Mouse (Mus musculus) limb, embryonic 12.5 days (tissue): Measurements from ENCODE around the gene H2-Ke6. TPM values are rescaled to one million over a fixed set of nuclear protein-coding genes. Genes with fewer than 3 reads are reported as not detected.
A peak's percentile ranks its signal among the peaks of the same experiment; 100 is the strongest.

ENCODE experiments used
- ATAC-seq: fragments of 200-750 bp; cut with Nextera tagmentation; 2 replicates; pipeline ENCODE4 v1.8.0; 2017; ENCODE audit warnings: low read depth, moderate TSS enrichment; ENCODE audit not compliant: insufficient number of reproducible peaks, insufficient read depth, low FRiP score, low TSS enrichment
- H3K27ac ChIP-seq: fragments of 300-500 bp; sonication (generic); 2 replicates; pipeline ENCODE4 v1.5.1; 2016; ENCODE audit warnings: mild to moderate bottlenecking, moderate library complexity
- H3K27me3 ChIP-seq: fragments of 300-500 bp; sonication (generic); 2 replicates; pipeline ENCODE4 v1.6.1; 2016; ENCODE audit warnings: mild to moderate bottlenecking, moderate library complexity
- H3K36me3 ChIP-seq: fragments of 300-500 bp; sonication (generic); 2 replicates; pipeline ENCODE4 v1.6.1; 2016; ENCODE audit warnings: mild to moderate bottlenecking, moderate library complexity
- H3K4me1 ChIP-seq: fragments of 300-500 bp; sonication (generic); replicated peaks from 2 replicates; pipeline ENCODE4 v1.6.1; 2016
- H3K4me2 ChIP-seq: fragments of 300-500 bp; sonication (generic); 2 replicates; pipeline ENCODE4 v1.6.1; 2016; ENCODE audit warnings: mild to moderate bottlenecking, moderate library complexity
- H3K4me3 ChIP-seq: fragments of 300-500 bp; sonication (generic); replicated peaks from 2 replicates; pipeline ENCODE4 v1.5.1; 2016; ENCODE audit warnings: mild to moderate bottlenecking
- H3K9ac ChIP-seq: fragments of 300-500 bp; sonication (generic); replicated peaks from 2 replicates; pipeline ENCODE4 v1.6.1; 2016; ENCODE audit warnings: mild to moderate bottlenecking, moderate library complexity
- H3K9me3 ChIP-seq: fragments of 300-500 bp; sonication (generic); 2 replicates; pipeline ENCODE4 v1.6.1; 2016; ENCODE audit warnings: mild to moderate bottlenecking, moderate library complexity
- WGBS: fragments of 180-500 bp; shearing (Covaris S2); methylation state at CpG from one replicate; pipeline ENCODE4 v1.1.7; 2016; 5-methylcytosine and 5-hydroxymethylcytosine counted together
- polyA plus RNA-seq: library from polyadenylated mRNA; unstranded; fragments of >200 nt; fragmentation: Nextera tagmentation; extraction: Ambion mirVana; gene quantifications from 2 replicates; pipeline ENCODE4 v1.2.1, GENCODE M21; 2016

The H2-Ke6 gene
- polyA plus RNA-seq, 1 experiment from 2014 or later: 56.8 TPM

GRCm38 (mm10) chr17:34038440-34038839, 10.6 kb upstream of the H2-Ke6 start:
- peak; percentile 11; the same call in 1 of the 2 replicates for ATAC-seq
- whole genome bisulfite sequencing: 9% methylated on average over 21 of the region's 21 CpGs
- Histone ChIP-seq H3K27me3 (peaks cover 52% of the 10 kb centered on the region), H3K36me3 (peaks cover 47% of the 10 kb centered on the region), H3K4me3 (peak overlapping the region; percentile 38), H3K9ac (peak overlapping the region; percentile 48), H3K4me2 (peak overlapping the region; percentile 58), H3K9me3 (no peaks in the 10 kb centered on the region), H3K4me1 (peaks cover 51% of the 10 kb centered on the region), H3K27ac (peak overlapping the region; percentile 77)

- Histone ChIP-seq H3K36me3 (peaks cover 50% of the 10 kb centered on the region), H3K27me3 (peaks cover 45% of the 10 kb centered on the region), H3K9me3 (no peaks in the 10 kb centered on the region), H3K27ac (no peak overlapping the region), H3K9ac (no peak overlapping the region), H3K4me2 (no peak overlapping the region), H3K4me1 (peaks cover 61% of the 10 kb centered on the region), H3K4me3 (no peak overlapping the region)
- WGBS: 91% methylated on average over 7 of the region's 7 CpGs
- no peak for ATAC-seq
These were observed 9.4 kb upstream of the H2-Ke6 start for GRCm38 (mm10) chr17:34037241-34037640.

- Histone ChIP-seq H3K9ac (no peak overlapping the region), H3K27me3 (peaks cover 39% of the 10 kb centered on the region), H3K36me3 (peaks cover 50% of the 10 kb centered on the region), H3K9me3 (no peaks in the 10 kb centered on the region), H3K27ac (no peak overlapping the region), H3K4me1 (peaks cover 55% of the 10 kb centered on the region), H3K4me3 (no peak overlapping the region), H3K4me2 (no peak overlapping the region)
- no peak for ATAC-seq
- WGBS: 83% methylated on average over 10 of the region's 10 CpGs
These were observed 8.8 kb upstream of the H2-Ke6 start for GRCm38 (mm10) chr17:34036647-34037046.

- H3K4me3 ChIP-seq: no peak overlapping the region
- peaks cover 48% of the 10 kb centered on the region for H3K4me1 ChIP-seq
- H3K4me2 ChIP-seq: no peak overlapping the region
- WGBS: 89% methylated on average over 9 of the region's 9 CpGs
- peaks cover 53% of the 10 kb centered on the region for H3K36me3 ChIP-seq
- no peak for ATAC-seq
- H3K9ac ChIP-seq: no peak overlapping the region
- peaks cover 30% of the 10 kb centered on the region for H3K27me3 ChIP-seq
- no peak overlapping the region for H3K27ac ChIP-seq
- H3K9me3 ChIP-seq: no peaks in the 10 kb centered on the region
These were observed 7.7 kb upstream of the H2-Ke6 start for GRCm38 (mm10) chr17:34035517-34035916.

GRCm38 (mm10) chr17:34034064-34034463, 6.2 kb upstream of the H2-Ke6 start:
- Histone ChIP-seq H3K9me3 (no peaks in the 10 kb centered on the region), H3K9ac (no peak overlapping the region), H3K4me1 (peaks cover 48% of the 10 kb centered on the region), H3K4me3 (peak overlapping the region; percentile 5; the same call in 1 of the 2 replicates), H3K27ac (no peak overlapping the region), H3K4me2 (no peak overlapping the region), H3K36me3 (peaks cover 67% of the 10 kb centered on the region), H3K27me3 (peaks cover 16% of the 10 kb centered on the region)
- WGBS: 79% methylated on average over 10 of the region's 10 CpGs
- ATAC-seq: no peak

- Histone ChIP-seq H3K27ac (no peak overlapping the region), H3K9ac (no peak overlapping the region), H3K4me3 (peak overlapping the region; percentile 88; the same call in 1 of the 2 replicates), H3K4me2 (peak overlapping the region; percentile 99), H3K36me3 (peaks cover 73% of the 10 kb centered on the region), H3K4me1 (peaks cover 47% of the 10 kb centered on the region), H3K27me3 (peaks cover 10% of the 10 kb centered on the region), H3K9me3 (no peaks in the 10 kb centered on the region)
- WGBS: 91% methylated on average over 9 of the region's 9 CpGs
- ATAC-seq: no peak
These were observed 5.6 kb upstream of the H2-Ke6 start for GRCm38 (mm10) chr17:34033441-34033840.

- H3K27ac ChIP-seq: peak overlapping the region; percentile 29
- H3K4me1 ChIP-seq: peaks cover 47% of the 10 kb centered on the region
- peak overlapping the region; percentile 88 for H3K4me3 ChIP-seq
- H3K9ac ChIP-seq: peak overlapping the region; percentile 94
- peaks cover 4% of the 10 kb centered on the region for H3K27me3 ChIP-seq
- ATAC-seq: no peak
- peak overlapping the region; percentile 99 for H3K4me2 ChIP-seq
- 57% methylated on average over 9 of the region's 9 CpGs for WGBS
- peaks cover 73% of the 10 kb centered on the region for H3K36me3 ChIP-seq
- no peaks in the 10 kb centered on the region for H3K9me3 ChIP-seq
These were observed 4.9 kb upstream of the H2-Ke6 start for GRCm38 (mm10) chr17:34032806-34033205.

- Histone ChIP-seq H3K36me3 (peaks cover 67% of the 10 kb centered on the region), H3K4me3 (peak overlapping the region; percentile 88), H3K27ac (peak overlapping the region; percentile 95), H3K4me1 (peaks cover 44% of the 10 kb centered on the region), H3K27me3 (no peaks in the 10 kb centered on the region), H3K9ac (peak overlapping the region; percentile 94), H3K4me2 (peak overlapping the region; percentile 99), H3K9me3 (no peaks in the 10 kb centered on the region)
- no peak for ATAC-seq
- WGBS: 0% methylated on average over 25 of the region's 48 CpGs
These were observed 4.3 kb upstream of the H2-Ke6 start for GRCm38 (mm10) chr17:34032174-34032632.

DNA sequence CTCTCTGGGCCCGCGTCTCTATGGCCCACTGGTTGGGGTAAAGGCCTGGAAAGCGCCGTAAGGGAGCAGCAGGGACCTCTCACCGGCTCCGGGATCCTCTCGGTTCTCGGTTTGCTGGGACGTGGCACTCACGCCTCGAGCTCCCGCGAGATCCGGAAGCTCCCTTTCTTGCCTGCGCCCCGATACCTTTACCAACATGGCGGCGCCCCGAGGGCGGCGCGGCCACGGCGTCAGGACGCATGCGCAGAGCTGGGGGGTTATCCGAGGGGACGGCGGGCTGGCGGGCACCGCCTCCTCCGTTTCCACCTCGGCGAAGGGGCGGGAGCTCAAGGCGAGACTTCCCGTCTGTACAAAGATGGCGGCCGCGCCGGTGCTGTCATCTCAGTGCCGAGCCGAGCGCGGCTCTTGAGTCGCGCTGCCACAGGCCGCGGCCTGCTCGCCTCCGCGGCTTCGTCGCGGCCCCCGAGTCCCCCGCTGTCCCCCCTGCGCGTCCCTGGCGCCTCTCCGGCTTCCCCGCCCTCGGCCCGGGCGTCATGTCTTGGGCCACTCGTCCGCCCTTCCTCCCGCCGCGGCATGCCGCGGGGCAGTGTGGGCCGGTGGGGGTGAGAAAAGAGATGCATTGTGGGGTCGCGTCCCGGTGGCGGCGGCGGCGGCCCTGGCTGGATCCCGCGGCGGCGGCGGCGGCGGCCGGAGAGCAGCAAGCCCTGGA, 3.8 kb upstream of the H2-Ke6 start, which contains the start of the genes Slc39a7 and Rxrb:
Gene Slc39a7, minus strand, starts transcription at position 218 of the 709 bp plus-strand sequence.
Gene Rxrb, plus strand, starts transcription at position 348 of the 709 bp plus-strand sequence.
- Histone ChIP-seq H3K27ac (peak within 1 kb of the TSS; percentile 95), H3K27me3 (no peaks in the 10 kb centered on the region), H3K9ac (peak within 1 kb of the TSS; percentile 94), H3K9me3 (no peaks in the 10 kb centered on the region), H3K4me1 (peaks cover 50% of the 10 kb centered on the region), H3K36me3 (peaks cover 61% of the 10 kb centered on the region), H3K4me2 (peak within 1 kb of the TSS; percentile 99), H3K4me3 (peak within 1 kb of the TSS; percentile 88)
- under 1% methylated on average over 87 of the region's 88 CpGs for WGBS
- ATAC-seq: peak; percentile 56

GRCm38 (mm10) chr17:34030861-34031326, 3.0 kb upstream of the H2-Ke6 start:
- H3K36me3 ChIP-seq: peaks cover 54% of the 10 kb centered on the region
- H3K4me3 ChIP-seq: peak overlapping the region; percentile 88

GRCm38 (mm10) chr17:34029890-34030595, 2.2 kb upstream of the H2-Ke6 start:
- no peak for ATAC-seq
- Histone ChIP-seq H3K9me3 (no peaks in the 10 kb centered on the region), H3K4me1 (peaks cover 66% of the 10 kb centered on the region), H3K27ac (no peak overlapping the region), H3K27me3 (no peaks in the 10 kb centered on the region), H3K4me2 (peak overlapping the region; percentile 99), H3K9ac (peak overlapping the region; percentile 94), H3K36me3 (peaks cover 45% of the 10 kb centered on the region), H3K4me3 (peak overlapping the region; percentile 88)
- WGBS: 83% methylated on average over 21 of the region's 21 CpGs

More at GRCm38 (mm10) chr17:34030861-34031326, 3.0 kb upstream of the H2-Ke6 start:
- H3K9me3 ChIP-seq: no peaks in the 10 kb centered on the region
- peak overlapping the region; percentile 95 for H3K27ac ChIP-seq
- ATAC-seq: no peak
- peak overlapping the region; percentile 99 for H3K4me2 ChIP-seq
- peak overlapping the region; percentile 94 for H3K9ac ChIP-seq
- H3K4me1 ChIP-seq: peaks cover 57% of the 10 kb centered on the region
- no peaks in the 10 kb centered on the region for H3K27me3 ChIP-seq
- 6% methylated on average over 20 of the region's 20 CpGs for WGBS
